Mouse (Mus musculus) bone marrow macrophage, adult 2 months (primary cell): Measurements from ENCODE around the gene Cfap57.
"Not testable (repeated sequence)": the region's sequence is repeated elsewhere in the genome, so short reads cannot be mapped to it uniquely, and the experiment has no call there.

Experiments used
- CTCF ChIP-seq: IDR thresholded peaks from 2 replicates; pipeline ENCODE4 v1.5.1; 2012; ENCODE audit warnings: low read depth, mild to moderate bottlenecking, low read length, moderate library complexity
- POLR2A ChIP-seq: IDR thresholded peaks from 2 replicates; pipeline ENCODE4 v1.6.1; 2012; ENCODE audit warnings: mild to moderate bottlenecking, low read depth, low read length, borderline replicate concordance

DNA sequence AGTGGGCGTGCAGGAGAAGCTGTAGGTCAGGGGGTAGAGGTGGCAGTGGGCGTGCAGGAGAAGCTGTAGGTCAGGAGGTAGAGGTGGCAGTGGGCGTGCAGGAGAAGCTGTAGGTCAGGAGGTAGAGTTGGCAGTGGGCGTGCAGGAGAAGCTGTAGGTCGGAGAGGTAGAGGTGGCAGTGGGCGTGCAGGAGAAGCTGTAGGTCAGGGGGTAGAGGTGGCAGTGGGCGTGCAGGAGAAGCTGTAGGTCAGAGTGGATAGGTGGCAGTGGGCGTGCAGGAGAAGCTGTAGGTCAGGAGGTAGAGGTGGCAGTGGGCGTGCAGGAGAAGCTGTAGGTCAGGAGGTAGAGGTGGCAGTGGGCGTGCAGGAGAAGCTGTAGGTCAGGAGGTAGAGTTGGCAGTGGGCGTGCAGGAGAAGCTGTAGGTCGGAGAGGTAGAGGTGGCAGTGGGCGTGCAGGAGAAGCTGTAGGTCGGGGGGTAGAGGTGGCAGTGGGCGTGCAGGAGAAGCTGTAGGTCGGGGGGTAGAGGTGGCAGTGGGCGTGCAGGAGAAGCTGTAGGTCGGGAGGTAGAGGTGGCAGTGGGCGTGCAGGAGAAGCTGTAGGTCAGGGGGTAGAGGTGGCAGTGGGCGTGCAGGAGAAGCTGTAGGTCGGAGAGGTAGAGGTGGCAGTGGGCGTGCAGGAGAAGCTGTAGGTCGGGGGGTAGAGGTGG is 73.0 kb downstream of the Cfap57 start:
- not testable (repeated sequence) for TF ChIP-seq CTCF, POLR2A
